Mouse (Mus musculus) CH12.LX (cell line): ENCODE measurements around the gene D630003M21Rik.

Source experiments
- CTCF ChIP-seq, 2 experiments: IDR thresholded peaks in 1 of 2; conservative IDR thresholded peaks in 1 of 2; 2 replicates each; pipeline ENCODE4 v1.5.1; 2011 to 2012; ENCODE audit warnings: low read depth in 2 of 2, low read length in 2 of 2, improper control_type of control experiment in 1 of 2, inconsistent platforms in 1 of 2, mild to moderate bottlenecking in 1 of 2, moderate library complexity in 1 of 2
- E2F4 ChIP-seq: IDR thresholded peaks from 2 replicates; pipeline ENCODE4 v1.6.1; 2011; ENCODE audit warnings: low read depth, low read length, improper control_type of control experiment; ENCODE audit not compliant: insufficient replicate concordance
- EP300 ChIP-seq: IDR thresholded peaks from 2 replicates; pipeline ENCODE4 v1.6.1; 2011; ENCODE audit warnings: low read length, improper control_type of control experiment
- KAT2A ChIP-seq: IDR thresholded peaks from 2 replicates; pipeline ENCODE4 v1.6.1; 2012; ENCODE audit warnings: low read length, improper control_type of control experiment, inconsistent platforms; ENCODE audit not compliant: insufficient replicate concordance
- MEF2A ChIP-seq: IDR thresholded peaks from 2 replicates; pipeline ENCODE4 v1.6.1; 2014; ENCODE audit warnings: low read depth, mild to moderate bottlenecking, inconsistent platforms, low read length, improper control_type of control experiment, borderline replicate concordance
- MXI1 ChIP-seq: IDR thresholded peaks from 2 replicates; pipeline ENCODE4 v1.6.1; 2011; ENCODE audit warnings: mild to moderate bottlenecking, low read depth, low read length, improper control_type of control experiment
- MYC ChIP-seq: IDR thresholded peaks from 2 replicates; pipeline ENCODE4 v1.6.1; 2011; ENCODE audit warnings: low read depth, mild to moderate bottlenecking, improper control_type of control experiment, low read length
- POLR2A ChIP-seq: IDR thresholded peaks from 2 replicates; pipeline ENCODE4 v1.6.1; 2011; ENCODE audit warnings: low read depth, mild to moderate bottlenecking, improper control_type of control experiment, low read length
- POLR2AphosphoS2 ChIP-seq: IDR thresholded peaks from 2 replicates; pipeline ENCODE4 v1.6.1; 2011; ENCODE audit warnings: low read depth, low read length, improper control_type of control experiment
- TCF12 ChIP-seq: IDR thresholded peaks from 2 replicates; pipeline ENCODE4 v1.6.1; 2014; ENCODE audit warnings: low read depth, mild to moderate bottlenecking, inconsistent platforms, low read length, improper control_type of control experiment
- UBTF ChIP-seq: IDR thresholded peaks from 2 replicates; pipeline ENCODE4 v1.6.1; 2012; ENCODE audit warnings: low read depth, mild to moderate bottlenecking, inconsistent platforms, low read length, improper control_type of control experiment, moderate library complexity
- USF1 ChIP-seq: IDR thresholded peaks from 2 replicates; pipeline ENCODE4 v1.6.1; 2014; ENCODE audit warnings: low read depth, mild to moderate bottlenecking, inconsistent platforms, low read length, improper control_type of control experiment
- ZMIZ1 ChIP-seq: IDR thresholded peaks from 2 replicates; pipeline ENCODE4 v1.6.1; 2012; ENCODE audit warnings: low read depth, mild to moderate bottlenecking, inconsistent platforms, low read length, improper control_type of control experiment

DNA sequence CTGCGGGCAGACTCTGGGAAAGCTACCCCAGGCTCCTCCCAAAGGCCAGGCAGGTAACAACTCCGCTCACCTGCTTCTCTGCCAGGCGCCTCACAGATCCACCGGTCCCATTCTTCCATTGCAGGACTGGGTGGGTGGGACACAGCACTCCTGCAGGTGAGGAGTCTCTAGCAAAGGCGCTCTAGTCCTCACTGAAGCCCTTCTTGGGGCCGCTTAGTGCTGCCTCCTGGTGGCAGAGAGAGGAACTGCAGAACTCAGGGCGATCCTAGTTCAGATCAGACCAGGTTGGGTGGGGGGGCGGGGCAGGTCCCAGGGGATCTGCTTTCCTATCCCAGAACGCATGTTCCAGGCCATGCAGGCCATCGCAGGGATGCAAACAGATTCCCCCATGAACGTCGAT, 29.8 kb upstream of the D630003M21Rik start:
- TF ChIP-seq POLR2A (no peak), ZMIZ1 (no peak), EP300 (no peak), POLR2AphosphoS2 (no peak), CTCF (conservative IDR thresholded peaks at IDR 0.05 in 1 of 2, IDR thresholded peaks at IDR 0.05 in 1 of 2; ENCODE audit: low read depth in 2 of 2, low read length in 2 of 2) (peak; percentile 56 to 85), USF1 (no peak), E2F4 (no peak), MEF2A (no peak), TCF12 (no peak), MXI1 (no peak), MYC (no peak), UBTF (no peak), KAT2A (no peak)
